Mouse (Mus musculus): ENCODE data around the gene Tet1. TPM values are rescaled to one million over a fixed set of nuclear protein-coding genes. Genes with fewer than 3 reads are reported as not detected.

Tet1 gene
- polyA plus RNA-seq, 1 experiment from 2014 or later: 30.8 TPM

DNA sequence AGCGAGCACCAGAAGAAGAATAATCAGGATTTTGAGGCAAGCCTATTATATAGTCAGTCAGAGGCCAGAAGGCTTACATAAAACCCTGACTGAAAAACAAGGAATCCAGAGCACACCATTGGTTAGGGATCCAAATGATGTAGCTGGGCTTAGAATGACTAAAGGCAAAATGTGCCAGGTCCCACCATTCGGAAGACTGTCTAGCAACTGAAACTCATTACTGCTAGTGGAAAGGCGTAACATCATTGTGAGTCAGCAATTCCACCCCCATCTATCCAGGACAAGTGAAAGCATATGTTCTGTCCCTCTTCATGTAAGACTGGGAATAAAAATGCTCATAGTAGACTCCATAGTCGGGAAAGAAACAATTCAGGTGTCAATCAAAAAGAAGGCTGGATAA, 57.8 kb downstream of the Tet1 start:
- Histone ChIP-seq H3K4me2 (ENCODE audit: low read length) (no peak overlapping the region), H3K36me3 (ENCODE audit: control insufficient read depth, insufficient read depth, low read length) (no peaks in the 10 kb centered on the region), H3K4me3 (ENCODE audit: low read depth, low read length) (no peak overlapping the region), H3K27me3 (replicated peaks; ENCODE audit: control insufficient read depth, insufficient read depth, low read length) (no peaks in the 10 kb centered on the region), H3K27ac (ENCODE audit: low read depth) (no peak overlapping the region), H3K9me3 (ENCODE audit: control insufficient read depth, low read length) (no peaks in the 10 kb centered on the region), H3K4me1 (replicated peaks; ENCODE audit: control insufficient read depth, insufficient read depth, low read length) (no peaks in the 10 kb centered on the region), H3K9ac (ENCODE audit: low read length) (no peak overlapping the region)
- no peak for DNase-seq (ENCODE audit: low spot score)
- ATAC-seq (replicated peaks; ENCODE audit: low FRiP score, low TSS enrichment, low read depth): no peak
- 82% methylated on average over 4 of the region's 4 CpGs for WGBS

- Histone ChIP-seq H3K9ac (ENCODE audit: low read length) (no peak overlapping the region), H3K36me3 (ENCODE audit: control insufficient read depth, insufficient read depth, low read length) (no peaks in the 10 kb centered on the region), H3K9me3 (ENCODE audit: control insufficient read depth, low read length) (no peaks in the 10 kb centered on the region), H3K4me2 (ENCODE audit: low read length) (no peak overlapping the region), H3K27me3 (replicated peaks; ENCODE audit: control insufficient read depth, insufficient read depth, low read length) (no peaks in the 10 kb centered on the region), H3K4me3 (ENCODE audit: low read depth, low read length) (no peak overlapping the region), H3K27ac (ENCODE audit: low read depth) (no peak overlapping the region), H3K4me1 (replicated peaks; ENCODE audit: control insufficient read depth, insufficient read depth, low read length) (peaks cover 7% of the 10 kb centered on the region; the same call in 1 of the 2 replicates)
- DNase-seq (ENCODE audit: low spot score): no peak
- ATAC-seq (replicated peaks; ENCODE audit: low FRiP score, low TSS enrichment, low read depth): no peak
- 96% methylated on average over 2 of the region's 2 CpGs for WGBS
Measured at GRCm38 (mm10) chr10:62848783-62849182, 60.0 kb downstream of the Tet1 start.

- DNase-seq (ENCODE audit: low spot score) (no peak), ATAC-seq (replicated peaks; ENCODE audit: low FRiP score, low TSS enrichment, low read depth) (no peak)
- Histone ChIP-seq H3K36me3 (ENCODE audit: control insufficient read depth, insufficient read depth, low read length) (no peaks in the 10 kb centered on the region), H3K4me1 (replicated peaks; ENCODE audit: control insufficient read depth, insufficient read depth, low read length) (peaks cover 8% of the 10 kb centered on the region; the same call in 1 of the 2 replicates), H3K9me3 (ENCODE audit: control insufficient read depth, low read length) (no peaks in the 10 kb centered on the region), H3K27me3 (replicated peaks; ENCODE audit: control insufficient read depth, insufficient read depth, low read length) (no peaks in the 10 kb centered on the region), H3K27ac (ENCODE audit: low read depth) (no peak overlapping the region), H3K4me3 (ENCODE audit: low read depth, low read length) (no peak overlapping the region), H3K9ac (ENCODE audit: low read length) (no peak overlapping the region), H3K4me2 (ENCODE audit: low read length) (no peak overlapping the region)
- WGBS: 78% methylated on average over 12 of the region's 12 CpGs
Measured at GRCm38 (mm10) chr10:62847069-62847626, 61.6 kb downstream of the Tet1 start.

- 34% methylated on average over 9 of the region's 9 CpGs for WGBS
- Histone ChIP-seq H3K27ac (ENCODE audit: low read depth) (no peak overlapping the region), H3K9me3 (ENCODE audit: control insufficient read depth, low read length) (no peaks in the 10 kb centered on the region), H3K4me1 (replicated peaks; ENCODE audit: control insufficient read depth, insufficient read depth, low read length) (peaks cover 8% of the 10 kb centered on the region; the same call in 1 of the 2 replicates), H3K4me3 (ENCODE audit: low read depth, low read length) (no peak overlapping the region), H3K9ac (ENCODE audit: low read length) (no peak overlapping the region), H3K4me2 (ENCODE audit: low read length) (no peak overlapping the region), H3K27me3 (replicated peaks; ENCODE audit: control insufficient read depth, insufficient read depth, low read length) (no peaks in the 10 kb centered on the region), H3K36me3 (ENCODE audit: control insufficient read depth, insufficient read depth, low read length) (peaks cover 8% of the 10 kb centered on the region)
- ATAC-seq (replicated peaks; ENCODE audit: low FRiP score, low TSS enrichment, low read depth) (no peak), DNase-seq (ENCODE audit: low spot score) (no peak)
Measured at GRCm38 (mm10) chr10:62843787-62844491, 64.9 kb downstream of the Tet1 start.

- ATAC-seq (replicated peaks; ENCODE audit: low FRiP score, low TSS enrichment, low read depth): no peak
- Histone ChIP-seq H3K4me3 (ENCODE audit: low read depth, low read length) (no peak overlapping the region), H3K36me3 (ENCODE audit: control insufficient read depth, insufficient read depth, low read length) (peaks cover 11% of the 10 kb centered on the region), H3K9ac (ENCODE audit: low read length) (no peak overlapping the region), H3K27me3 (replicated peaks; ENCODE audit: control insufficient read depth, insufficient read depth, low read length) (no peaks in the 10 kb centered on the region), H3K4me1 (replicated peaks; ENCODE audit: control insufficient read depth, insufficient read depth, low read length) (peaks cover 8% of the 10 kb centered on the region; the same call in 1 of the 2 replicates), H3K27ac (ENCODE audit: low read depth) (no peak overlapping the region), H3K9me3 (ENCODE audit: control insufficient read depth, low read length) (no peaks in the 10 kb centered on the region), H3K4me2 (ENCODE audit: low read length) (no peak overlapping the region)
- WGBS: 60% methylated on average over 10 of the region's 10 CpGs
- no peak for DNase-seq (ENCODE audit: low spot score)
Measured at GRCm38 (mm10) chr10:62841901-62842447, 66.8 kb downstream of the Tet1 start.

GRCm38 (mm10) chr10:62840687-62841086, 68.1 kb downstream of the Tet1 start:
- Histone ChIP-seq H3K36me3 (ENCODE audit: control insufficient read depth, insufficient read depth, low read length) (peaks cover 11% of the 10 kb centered on the region), H3K9me3 (ENCODE audit: control insufficient read depth, low read length) (no peaks in the 10 kb centered on the region), H3K4me2 (ENCODE audit: low read length) (no peak overlapping the region), H3K4me1 (replicated peaks; ENCODE audit: control insufficient read depth, insufficient read depth, low read length) (peaks cover 8% of the 10 kb centered on the region; the same call in 1 of the 2 replicates), H3K27ac (ENCODE audit: low read depth) (no peak overlapping the region), H3K9ac (ENCODE audit: low read length) (no peak overlapping the region), H3K4me3 (ENCODE audit: low read depth, low read length) (no peak overlapping the region), H3K27me3 (replicated peaks; ENCODE audit: control insufficient read depth, insufficient read depth, low read length) (no peaks in the 10 kb centered on the region)
- ATAC-seq (replicated peaks; ENCODE audit: low FRiP score, low TSS enrichment, low read depth) (no peak), DNase-seq (ENCODE audit: low spot score) (no peak)
- 91% methylated on average over 7 of the region's 7 CpGs for WGBS

- DNase-seq (ENCODE audit: low spot score) (no peak), ATAC-seq (replicated peaks; ENCODE audit: low FRiP score, low TSS enrichment, low read depth) (no peak)
- no peak overlapping the region for H3K9ac ChIP-seq (ENCODE audit: low read length)
- H3K9me3 ChIP-seq (ENCODE audit: control insufficient read depth, low read length): no peaks in the 10 kb centered on the region
- peaks cover 11% of the 10 kb centered on the region for H3K36me3 ChIP-seq (ENCODE audit: control insufficient read depth, insufficient read depth, low read length)
- no peaks in the 10 kb centered on the region for H3K4me1 ChIP-seq (replicated peaks; ENCODE audit: control insufficient read depth, insufficient read depth, low read length)
- no peak overlapping the region for H3K4me2 ChIP-seq (ENCODE audit: low read length)
- H3K4me3 ChIP-seq (ENCODE audit: low read depth, low read length): no peak overlapping the region
- H3K27ac ChIP-seq (ENCODE audit: low read depth): no peak overlapping the region
- 91% methylated on average over 5 of the region's 5 CpGs for WGBS
- H3K27me3 ChIP-seq (replicated peaks; ENCODE audit: control insufficient read depth, insufficient read depth, low read length): no peaks in the 10 kb centered on the region
Measured at GRCm38 (mm10) chr10:62837987-62838386, 70.8 kb downstream of the Tet1 start.

- Histone ChIP-seq H3K4me2 (ENCODE audit: low read length) (no peak overlapping the region), H3K4me1 (replicated peaks; ENCODE audit: control insufficient read depth, insufficient read depth, low read length) (no peaks in the 10 kb centered on the region), H3K27me3 (replicated peaks; ENCODE audit: control insufficient read depth, insufficient read depth, low read length) (no peaks in the 10 kb centered on the region), H3K9ac (ENCODE audit: low read length) (no peak overlapping the region), H3K27ac (ENCODE audit: low read depth) (no peak overlapping the region), H3K36me3 (ENCODE audit: control insufficient read depth, insufficient read depth, low read length) (peaks cover 24% of the 10 kb centered on the region), H3K9me3 (ENCODE audit: control insufficient read depth, low read length) (no peaks in the 10 kb centered on the region), H3K4me3 (ENCODE audit: low read depth, low read length) (no peak overlapping the region)
- ATAC-seq (replicated peaks; ENCODE audit: low FRiP score, low TSS enrichment, low read depth) (no peak), DNase-seq (ENCODE audit: low spot score) (no peak)
- 79% methylated on average over 9 of the region's 9 CpGs for WGBS
Measured at GRCm38 (mm10) chr10:62832783-62833182, 76.0 kb downstream of the Tet1 start.
